Mouse (Mus musculus): Measurements from ENCODE around the gene Mgea5.

DNA sequence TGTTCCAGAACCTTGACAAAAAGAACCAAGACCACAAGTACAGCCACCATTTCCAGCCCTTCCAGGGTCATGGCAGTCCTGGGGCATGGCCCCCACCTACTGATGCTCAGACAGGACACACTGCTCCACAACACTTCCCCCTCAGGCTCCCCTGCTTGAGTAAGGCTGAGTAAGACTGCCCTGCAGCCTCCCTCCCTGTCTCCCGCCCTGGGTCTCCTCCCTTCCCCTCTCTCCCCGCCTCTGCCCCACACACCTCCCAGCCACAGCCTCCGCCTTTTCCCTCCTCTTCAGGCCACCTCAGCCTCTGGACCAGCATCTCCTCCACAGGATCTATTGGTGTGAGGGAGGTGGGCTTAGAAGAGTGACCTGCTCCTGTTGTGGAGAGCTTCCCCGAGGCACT, 19.8 kb upstream of the Mgea5 start:
- TF ChIP-seq CTCF (IDR thresholded peaks at IDR 0.05; ENCODE audit: control insufficient read depth, insufficient read depth, insufficient read length) (no peak), MYOG (IDR thresholded peaks at IDR 0.05; ENCODE audit: control insufficient read depth, extremely low read depth, insufficient read length) (no peak)

All from C2C12 (cell line).